Mouse (Mus musculus) ES-E14 (cell line): ENCODE measurements around the gene Obscn.

Source experiments
- CHD2 ChIP-seq: IDR thresholded peaks from 2 replicates; pipeline ENCODE4 v1.6.1; 2014; ENCODE audit warnings: mild to moderate bottlenecking, low read depth, low read length, inconsistent platforms
- HCFC1 ChIP-seq: IDR thresholded peaks from 2 replicates; pipeline ENCODE4 v1.6.1; 2012; ENCODE audit warnings: low read length, inconsistent platforms, borderline replicate concordance; ENCODE audit not compliant: insufficient read depth
- MAFK ChIP-seq: IDR thresholded peaks from 2 replicates; pipeline ENCODE4 v1.6.1; 2014; ENCODE audit warnings: mild to moderate bottlenecking, low read depth, low read length, inconsistent platforms; ENCODE audit not compliant: insufficient read depth
- ZC3H11A ChIP-seq: IDR thresholded peaks from 2 replicates; pipeline ENCODE4 v1.6.1; 2012; ENCODE audit warnings: low read depth, mild to moderate bottlenecking, inconsistent platforms, low read length, borderline replicate concordance
- ZNF384 ChIP-seq: IDR thresholded peaks from 2 replicates; pipeline ENCODE4 v1.6.1; 2012; ENCODE audit warnings: low read depth, low read length, inconsistent platforms

DNA sequence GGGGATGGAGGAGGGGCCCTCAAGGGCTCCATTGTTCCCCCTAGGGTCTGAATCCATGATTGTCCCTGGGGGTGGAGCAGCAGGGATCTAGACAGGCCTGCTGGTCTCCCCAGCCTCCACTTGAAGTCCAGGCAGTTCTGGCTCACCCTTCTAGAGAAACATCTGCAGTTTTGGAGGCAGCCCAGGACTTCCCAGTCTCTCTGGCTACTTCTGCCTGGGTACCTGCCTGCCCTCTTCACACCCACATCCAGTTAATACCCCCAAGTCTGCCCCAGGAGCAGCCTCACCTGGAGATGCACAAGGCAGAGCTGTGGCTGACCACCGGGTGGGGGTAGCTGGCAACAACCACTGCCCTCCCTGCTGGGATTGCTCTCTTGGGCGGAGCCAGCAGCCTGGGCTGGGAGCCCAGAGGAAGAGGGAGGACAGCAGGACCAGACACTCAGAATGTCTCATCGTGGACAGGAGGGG lies 46.7 kb upstream of the Obscn start, which contains the start of gene Gjc2:
- TF ChIP-seq CHD2 (no peak), HCFC1 (no peak), MAFK (no peak), ZC3H11A (no peak), ZNF384 (no peak)
